Mouse (Mus musculus) CH12.LX (cell line): Measurements from ENCODE around the gene Fchsd2. TPM values are rescaled to one million over a fixed set of nuclear protein-coding genes. Genes with fewer than 3 reads are reported as not detected.

Experiments
- DNase-seq: peaks from one replicate; pipeline ENCODE4 v3.0.0-alpha.2; 2013; ENCODE audit errors: extremely low read depth
- H3K27ac ChIP-seq: 2 replicates; pipeline ENCODE4 v1.5.1; 2012; ENCODE audit warnings: low read depth, mild to moderate bottlenecking, control low read depth, moderate library complexity; ENCODE audit not compliant: insufficient read depth
- H3K27me3 ChIP-seq: replicated peaks from 2 replicates; pipeline ENCODE3; 2012; ENCODE audit warnings: inconsistent platforms
- H3K36me3 ChIP-seq, 2 experiments: replicated peaks in 1 of 2; 2 replicates each; pipeline versions ENCODE3 to v1.6.1; 2012; ENCODE audit warnings: inconsistent platforms in 1 of 2, low read length in 1 of 2, mild to moderate bottlenecking in 1 of 2, mixed read lengths in 1 of 2, moderate library complexity in 1 of 2; ENCODE audit not compliant: control insufficient read depth in 1 of 2, insufficient read depth in 1 of 2
- H3K4me1 ChIP-seq, 2 experiments: 2 replicates each; pipeline ENCODE4 v1.6.1; 2012; ENCODE audit warnings: inconsistent platforms in 1 of 2, moderate library complexity in 1 of 2; ENCODE audit not compliant: insufficient read depth in 2 of 2, control insufficient read depth in 1 of 2
- H3K4me2 ChIP-seq: 2 replicates; pipeline ENCODE4 v1.6.1; 2012; ENCODE audit warnings: low read depth, mild to moderate bottlenecking, control low read depth; ENCODE audit not compliant: poor library complexity, insufficient read depth, severe bottlenecking
- H3K4me3 ChIP-seq, 3 experiments: fragments of 150-350 bp in 1 of 3; sonication (generic) in 1 of 3; replicated peaks in 1 of 3; 2 replicates each; pipeline versions ENCODE3 to v1.5.1; 2011 to 2012; ENCODE audit warnings: low read depth in 2 of 3, low read length in 2 of 3, mild to moderate bottlenecking in 2 of 3, moderate library complexity in 2 of 3, control low read depth in 1 of 3, improper control_type of control experiment in 1 of 3, inconsistent platforms in 1 of 3, mixed read lengths in 1 of 3; ENCODE audit not compliant: poor library complexity in 1 of 3
- H3K79me2 ChIP-seq: replicated peaks from 2 replicates; pipeline ENCODE4 v1.6.1; 2012; ENCODE audit warnings: mild to moderate bottlenecking, moderate library complexity; ENCODE audit not compliant: control insufficient read depth, poor library complexity, insufficient read depth, severe bottlenecking; ENCODE audit errors: extremely low read depth
- H3K9ac ChIP-seq: 2 replicates; pipeline ENCODE4 v1.6.1; 2012; ENCODE audit warnings: low read depth, mild to moderate bottlenecking, control low read depth, moderate library complexity; ENCODE audit not compliant: insufficient read depth
- H3K9me3 ChIP-seq: replicated peaks from 2 replicates; pipeline ENCODE3; 2012; ENCODE audit warnings: low read length, inconsistent platforms, mixed read lengths
- CHD1 ChIP-seq: IDR thresholded peaks from 2 replicates; pipeline ENCODE4 v1.6.1; 2012; ENCODE audit warnings: low read depth, low read length, improper control_type of control experiment, inconsistent platforms
- CHD2 ChIP-seq: IDR thresholded peaks from 2 replicates; pipeline ENCODE4 v1.6.1; 2011; ENCODE audit warnings: low read length, improper control_type of control experiment
- CTCF ChIP-seq, 2 experiments: IDR thresholded peaks in 1 of 2; conservative IDR thresholded peaks in 1 of 2; 2 replicates each; pipeline ENCODE4 v1.5.1; 2011 to 2012; ENCODE audit warnings: low read depth in 2 of 2, low read length in 2 of 2, improper control_type of control experiment in 1 of 2, inconsistent platforms in 1 of 2, mild to moderate bottlenecking in 1 of 2, moderate library complexity in 1 of 2
- ELF1 ChIP-seq: IDR thresholded peaks from 2 replicates; pipeline ENCODE4 v1.6.1; 2014; ENCODE audit warnings: low read depth, mild to moderate bottlenecking, inconsistent platforms, low read length, improper control_type of control experiment
- ETS1 ChIP-seq: conservative IDR thresholded peaks from 2 replicates; pipeline ENCODE4 v1.6.1; 2012; ENCODE audit warnings: low read depth, mild to moderate bottlenecking, inconsistent platforms, low read length, improper control_type of control experiment, moderate library complexity
- GABPA ChIP-seq: IDR thresholded peaks from 2 replicates; pipeline ENCODE4 v1.6.1; 2012; ENCODE audit warnings: low read depth, low read length, improper control_type of control experiment, inconsistent platforms; ENCODE audit not compliant: insufficient replicate concordance
- HCFC1 ChIP-seq: IDR thresholded peaks from 2 replicates; pipeline ENCODE4 v1.6.1; 2012; ENCODE audit warnings: low read depth, mild to moderate bottlenecking, inconsistent platforms, low read length, improper control_type of control experiment
- MAZ ChIP-seq: IDR thresholded peaks from 2 replicates; pipeline ENCODE4 v1.6.1; 2012; ENCODE audit warnings: low read depth, mild to moderate bottlenecking, inconsistent platforms, low read length, improper control_type of control experiment, moderate library complexity
- MEF2A ChIP-seq: IDR thresholded peaks from 2 replicates; pipeline ENCODE4 v1.6.1; 2014; ENCODE audit warnings: low read depth, mild to moderate bottlenecking, inconsistent platforms, low read length, improper control_type of control experiment, borderline replicate concordance
- MXI1 ChIP-seq: IDR thresholded peaks from 2 replicates; pipeline ENCODE4 v1.6.1; 2011; ENCODE audit warnings: mild to moderate bottlenecking, low read depth, low read length, improper control_type of control experiment
- MYC ChIP-seq: IDR thresholded peaks from 2 replicates; pipeline ENCODE4 v1.6.1; 2011; ENCODE audit warnings: low read depth, mild to moderate bottlenecking, improper control_type of control experiment, low read length
- PAX5 ChIP-seq: IDR thresholded peaks from 2 replicates; pipeline ENCODE4 v1.6.1; 2012; ENCODE audit warnings: low read length, inconsistent platforms, mixed read lengths
- POLR2A ChIP-seq: IDR thresholded peaks from 2 replicates; pipeline ENCODE4 v1.6.1; 2011; ENCODE audit warnings: low read depth, mild to moderate bottlenecking, improper control_type of control experiment, low read length
- POLR2AphosphoS2 ChIP-seq: IDR thresholded peaks from 2 replicates; pipeline ENCODE4 v1.6.1; 2011; ENCODE audit warnings: low read depth, low read length, improper control_type of control experiment
- RAD21 ChIP-seq: IDR thresholded peaks from 2 replicates; pipeline ENCODE4 v1.6.1; 2011; ENCODE audit warnings: low read depth, mild to moderate bottlenecking, low read length, improper control_type of control experiment, moderate library complexity
- SIN3A ChIP-seq: IDR thresholded peaks from 2 replicates; pipeline ENCODE4 v1.6.1; 2012; ENCODE audit warnings: low read length, improper control_type of control experiment, inconsistent platforms
- SMC3 ChIP-seq: IDR thresholded peaks from 2 replicates; pipeline ENCODE4 v1.6.1; 2011; ENCODE audit warnings: low read depth, low read length, improper control_type of control experiment
- TBP ChIP-seq: conservative IDR thresholded peaks from 2 replicates; pipeline ENCODE4 v1.6.1; 2011; ENCODE audit warnings: low read depth, low read length, improper control_type of control experiment
- TCF12 ChIP-seq: IDR thresholded peaks from 2 replicates; pipeline ENCODE4 v1.6.1; 2014; ENCODE audit warnings: low read depth, mild to moderate bottlenecking, inconsistent platforms, low read length, improper control_type of control experiment
- ZC3H11A ChIP-seq: IDR thresholded peaks from 2 replicates; pipeline ENCODE4 v1.6.1; 2012; ENCODE audit warnings: low read depth, mild to moderate bottlenecking, inconsistent platforms, low read length, improper control_type of control experiment
- ZNF384 ChIP-seq: IDR thresholded peaks from 2 replicates; pipeline ENCODE4 v1.6.1; 2012; ENCODE audit warnings: low read depth, low read length, improper control_type of control experiment, inconsistent platforms
- dilution Hi-C: fragments of 300-500 bp; cut with MboI; formaldehyde crosslinking; loops from 2 replicates; pipeline ENCODE4 v1.14.3; 2020; ENCODE audit warnings: low sequenced_read_pairs; ENCODE audit not compliant: extremely low pct_unique_long_range_greater_than_20kb, extremely low pct_ligation_motif_present
- in situ Hi-C: fragments of 300-500 bp; cut with MboI; formaldehyde crosslinking; loops from 3 replicates; pipeline ENCODE4 v1.14.3; 2019; ENCODE audit warnings: low sequenced_read_pairs, low pct_ligation_motif_present, low pct_unique_long_range_greater_than_20kb, mixed read lengths
- polyA plus RNA-seq: library from polyadenylated mRNA; unstranded; fragments of >175 nt; gene quantifications from 2 replicates; pipeline ENCODE4 v1.2.1, GENCODE M21; 2012; ENCODE audit warnings: low read depth; ENCODE audit not compliant: insufficient read length
- total RNA-seq, 2 experiments: library from RNA; depleted of rRNA; stranded (reverse); fragments of 300-350 nt in 1 of 2; fragments of >200 nt in 1 of 2; gene quantifications; 2 replicates each; pipeline ENCODE4 v1.2.3; 2012 to 2014

Fchsd2 gene
- total and polyA plus RNA-seq, 3 experiments: 23.8 to 38.2 (median 25.5) TPM

GRCm38 (mm10) chr7:101261941-101262546 is 169.4 kb downstream of the Fchsd2 start (continued):
- no peak for TF ChIP-seq ZC3H11A
- TF ChIP-seq, all 38 proteins: peak for 0

GRCm38 (mm10) chr7:101263511-101263910 is 170.8 kb downstream of the Fchsd2 start:
- Histone ChIP-seq H3K27me3 (no peaks in the 10 kb centered on the region), H3K4me1 (peaks cover 0 to 14% of the 10 kb centered on the region in 2 experiments; a peak in 2 of 4 replicates), H3K79me2 (no peaks in the 10 kb centered on the region; the same call in 1 of the 2 replicates), H3K9ac (no peak overlapping the region), H3K4me2 (no peak overlapping the region), H3K9me3 (no peaks in the 10 kb centered on the region), H3K4me3 (no peak overlapping the region), H3K27ac (no peak overlapping the region), H3K36me3 (peaks cover 32 to 78% of the 10 kb centered on the region in 2 experiments)
- dilution Hi-C loops: no loop called here
- DNase-seq: no peak
- in situ Hi-C loops: no loop called here
- TF ChIP-seq CHD1: no peak
- no peak for TF ChIP-seq ELF1
- TF ChIP-seq POLR2A: no peak

DNA sequence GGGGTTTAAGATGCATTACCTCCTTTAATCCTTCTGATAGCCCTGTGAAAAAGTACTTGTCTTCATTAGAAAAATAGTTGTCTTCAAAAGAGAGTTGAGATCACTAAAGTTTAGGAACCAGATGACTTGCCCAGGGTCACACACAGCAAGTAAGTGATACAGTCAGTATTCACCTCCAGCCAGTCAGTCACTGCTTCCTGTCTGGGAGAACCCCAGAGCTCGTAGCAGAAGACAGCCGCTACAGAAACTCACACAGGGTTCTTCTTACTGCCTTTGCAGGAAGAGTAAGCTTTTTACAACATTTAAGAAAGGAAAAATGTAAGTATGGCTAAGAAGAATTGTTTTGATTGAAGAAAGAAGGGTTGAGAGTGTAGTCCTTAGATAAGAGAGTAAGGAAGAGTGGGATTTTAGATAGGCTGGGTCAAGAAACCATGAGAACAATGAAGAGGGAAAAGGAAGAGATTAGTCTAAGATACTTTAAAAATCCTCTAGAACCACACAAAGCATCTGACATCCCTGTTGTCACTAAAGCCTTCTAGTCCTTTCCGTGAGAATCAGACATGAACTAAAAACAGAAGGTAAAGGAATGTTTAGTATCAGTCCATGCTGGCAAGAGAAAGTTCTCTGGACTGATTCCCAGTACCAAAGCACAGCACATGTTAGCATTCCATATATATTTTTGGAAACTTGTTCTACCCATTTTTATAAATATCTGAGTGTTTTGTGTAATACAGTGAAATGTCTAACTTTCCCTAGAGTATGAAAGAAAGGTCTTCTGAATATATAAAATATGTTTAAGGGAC is 175.0 kb downstream of the Fchsd2 start:
- dilution Hi-C loops: no loop called here

DNA sequence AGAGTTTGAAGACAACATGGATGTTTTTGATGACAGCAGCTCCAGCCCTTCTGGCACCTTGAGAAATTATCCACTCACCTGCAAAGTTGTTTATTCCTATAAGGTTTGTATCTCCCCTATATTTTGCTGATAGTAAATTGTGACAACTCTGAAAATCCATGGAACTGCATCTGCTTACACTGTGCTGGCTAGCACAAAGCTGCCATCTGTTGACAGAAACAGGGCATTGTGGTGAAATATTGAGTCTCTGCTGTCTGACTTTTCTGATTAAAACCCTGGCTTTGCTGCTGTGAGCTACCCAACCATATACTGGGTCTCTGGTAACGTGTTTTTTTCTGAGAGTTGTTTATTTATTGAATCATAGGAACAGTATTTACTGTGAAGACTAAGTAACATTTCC is 178.9 kb downstream of the Fchsd2 start:
- DNase-seq: no peak
- Histone ChIP-seq H3K4me3 (no peak overlapping the region), H3K4me2 (no peak overlapping the region), H3K4me1 (peaks cover 0 to 11% of the 10 kb centered on the region in 2 experiments; a peak in 2 of 4 replicates), H3K27me3 (no peaks in the 10 kb centered on the region), H3K9me3 (no peaks in the 10 kb centered on the region), H3K36me3 (peaks cover 44 to 82% of the 10 kb centered on the region in 2 experiments), H3K9ac (no peak overlapping the region), H3K79me2 (peaks cover 2% of the 10 kb centered on the region; the same call in 1 of the 2 replicates), H3K27ac (no peak overlapping the region)
- in situ Hi-C loops (no loop called here), dilution Hi-C loops (no loop called here)
- no peak for TF ChIP-seq ETS1
- no peak for TF ChIP-seq MAZ
- no peak for TF ChIP-seq HCFC1
- no peak for TF ChIP-seq TCF12
- no peak for TF ChIP-seq MEF2A
- peak; percentile 44 for TF ChIP-seq SMC3
- TF ChIP-seq CTCF (conservative IDR thresholded peaks at IDR 0.05 in 1 of 2, IDR thresholded peaks at IDR 0.05 in 1 of 2; ENCODE audit: low read depth in 2 of 2, low read length in 2 of 2): peak in 1 of 2 experiments; percentile 42; a peak in 2 of 4 replicates
- TF ChIP-seq RAD21: peak; percentile 45
- no peak for TF ChIP-seq MYC
- TF ChIP-seq POLR2A: no peak
- TF ChIP-seq CHD2: no peak
- no peak for TF ChIP-seq GABPA
- TF ChIP-seq TBP: no peak
- TF ChIP-seq PAX5: no peak

More for the DNA sequence above, 175.0 kb downstream of the Fchsd2 start:
- in situ Hi-C loops: no loop called here
- H3K4me3 ChIP-seq: no peak overlapping the region
- H3K79me2 ChIP-seq: no peaks in the 10 kb centered on the region; the same call in 1 of the 2 replicates
- TF ChIP-seq ZNF384 (no peak), ZC3H11A (no peak), TBP (no peak), ETS1 (no peak), CHD2 (no peak), SIN3A (no peak), SMC3 (no peak), POLR2A (no peak), MXI1 (no peak), MYC (no peak), CHD1 (no peak), POLR2AphosphoS2 (no peak)
- H3K27ac ChIP-seq: no peak overlapping the region
- no peaks in the 10 kb centered on the region for H3K9me3 ChIP-seq
- no peaks in the 10 kb centered on the region for H3K27me3 ChIP-seq
- peaks cover 27 to 71% of the 10 kb centered on the region in 2 experiments for H3K36me3 ChIP-seq
- no peak overlapping the region for H3K9ac ChIP-seq
- peaks cover 0 to 14% of the 10 kb centered on the region in 2 experiments; a peak in 2 of 4 replicates for H3K4me1 ChIP-seq
- H3K4me2 ChIP-seq: no peak overlapping the region
- no peak for DNase-seq
